Mouse (Mus musculus) T-helper 2 cell (primary cell): ENCODE measurements at regions not wholly inside any gene's neighbourhood (a gene's known extent, or its start where the extent isn't known, plus 50 kb on each side); places are given as distances from the start of the nearest gene placed in this dataset.

ENCODE experiments used
- in situ Hi-C: fragments of 300-600 bp; cut with MboI, MseI; formaldehyde crosslinking; loops from one replicate; pipeline ENCODE4 v1.15.1; 2025; ENCODE audit warnings: high pct_unique_total_duplicates

DNA sequence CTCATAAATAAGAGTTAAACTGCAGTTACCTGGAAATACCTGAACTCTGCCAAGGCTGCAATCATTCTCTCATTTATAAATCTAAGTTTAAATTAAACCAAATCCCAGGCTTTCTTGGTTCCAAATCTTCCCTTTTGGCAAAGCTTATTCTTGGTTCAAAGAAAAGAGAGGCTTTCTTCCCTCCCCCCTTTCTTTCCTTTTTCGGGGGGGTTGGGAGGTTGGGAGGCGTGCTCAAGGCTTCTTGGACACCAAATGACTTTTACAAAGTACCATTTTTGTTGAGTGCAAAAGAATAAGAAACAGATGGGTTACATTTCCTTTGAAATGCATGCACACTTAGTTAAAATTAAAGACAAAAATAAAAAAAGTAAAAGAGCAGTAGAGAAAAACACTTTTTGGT is 105.4 kb upstream of the Mroh9 start:
- in situ Hi-C loops, result no loop called here

DNA sequence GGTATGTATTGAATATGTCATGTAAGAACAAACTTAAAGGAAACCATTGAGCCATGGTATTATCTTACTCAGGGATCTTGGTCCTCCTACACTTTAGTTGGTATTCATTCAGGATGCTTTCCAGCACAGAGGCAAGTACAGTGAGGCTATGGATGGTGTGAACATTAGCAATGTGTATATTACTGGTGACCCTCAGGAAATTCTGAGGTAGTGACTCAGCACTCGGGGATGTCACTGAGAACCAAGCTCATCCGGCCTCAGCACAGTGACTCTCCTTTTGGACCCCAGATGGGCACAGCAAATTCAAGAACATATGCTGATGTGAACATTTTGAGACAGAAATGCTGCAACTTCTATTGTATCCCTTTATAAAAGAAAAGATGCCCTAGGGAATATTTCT is 96.4 kb upstream of the Mroh9 start:
- in situ Hi-C loops, result no loop called here

DNA sequence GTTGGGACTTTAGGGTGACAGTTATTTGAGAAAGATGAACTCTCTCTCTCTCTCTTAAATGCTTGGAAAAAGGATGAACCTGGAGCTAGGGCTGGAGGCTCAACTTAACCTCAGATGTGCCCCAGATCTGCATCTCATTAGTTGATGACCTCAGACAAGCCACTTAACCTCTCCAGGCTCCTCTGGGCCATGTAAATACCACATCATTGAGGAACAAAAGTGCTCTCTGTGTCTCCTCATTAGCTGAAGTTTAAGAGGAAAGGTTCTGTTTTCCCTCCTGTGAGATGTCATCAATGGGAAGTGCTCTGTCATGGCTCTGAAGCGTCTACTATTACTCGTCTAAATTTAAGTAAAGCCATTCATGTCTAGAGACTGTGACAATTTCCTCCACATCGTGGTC is 91.5 kb upstream of the Mroh9 start:
- in situ Hi-C loops, result no loop called here

GRCm38 (mm10) chr1:163167051-163167450 is 81.6 kb upstream of the Mroh9 start:
- in situ Hi-C loops, result loop anchor here (25.0 kb wide), 1 partner anchor 745 kb away; no protein-coding TSS in a partner anchor

- in situ Hi-C loops, result loop anchor here (25.0 kb wide), 1 partner anchor 749 kb away; no protein-coding TSS in a partner anchor
Measured at GRCm38 (mm10) chr1:163163636-163164035, 78.2 kb upstream of the Mroh9 start.

GRCm38 (mm10) chr1:163159911-163160310 is 74.4 kb upstream of the Mroh9 start:
- in situ Hi-C loops, result loop anchor here (25.0 kb wide), 1 partner anchor 752 kb away; no protein-coding TSS in a partner anchor

- in situ Hi-C loops, result loop anchor here (25.0 kb wide), 1 partner anchor 754 kb away; no protein-coding TSS in a partner anchor
Measured at GRCm38 (mm10) chr1:163158491-163158890, 73.0 kb upstream of the Mroh9 start.

DNA sequence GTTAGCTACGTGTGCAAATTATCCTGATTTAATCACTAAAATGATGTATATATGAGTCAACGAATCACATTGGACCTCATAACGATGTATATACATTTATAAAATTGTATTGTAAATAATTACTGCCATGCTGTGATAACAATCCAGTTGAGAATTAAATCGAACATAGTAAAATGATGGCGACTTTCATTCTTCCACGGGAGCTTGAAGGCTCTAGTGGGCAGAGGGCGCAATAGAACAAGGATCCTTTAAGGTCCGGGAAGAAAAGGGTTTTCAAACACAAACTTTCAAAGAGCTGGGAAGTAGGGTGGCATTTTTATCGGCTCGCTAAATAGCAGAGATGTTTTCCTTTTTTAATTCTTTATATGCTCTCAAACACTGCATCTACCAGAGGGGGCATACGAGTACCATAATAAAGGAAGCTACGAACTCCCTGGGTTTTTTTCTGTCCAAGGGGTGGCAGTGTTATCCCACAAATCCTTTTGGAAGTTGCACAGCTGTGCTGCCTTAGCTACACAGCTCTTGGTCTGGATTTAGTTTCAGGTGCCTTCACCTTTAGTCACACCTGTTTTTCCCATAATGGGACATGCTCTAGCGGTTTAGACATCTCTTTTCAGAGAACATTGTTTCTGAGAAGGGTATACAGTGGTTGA is 64.9 kb upstream of the Mroh9 start:
- in situ Hi-C loops, result loop anchor here (25.0 kb wide), 1 partner anchor 762 kb away; no protein-coding TSS in a partner anchor

GRCm38 (mm10) chr1:163146641-163147040 is 61.2 kb upstream of the Mroh9 start:
- in situ Hi-C loops, result no loop called here

- in situ Hi-C loops, result no loop called here
Measured at GRCm38 (mm10) chr1:163143113-163143512, 57.6 kb upstream of the Mroh9 start.

DNA sequence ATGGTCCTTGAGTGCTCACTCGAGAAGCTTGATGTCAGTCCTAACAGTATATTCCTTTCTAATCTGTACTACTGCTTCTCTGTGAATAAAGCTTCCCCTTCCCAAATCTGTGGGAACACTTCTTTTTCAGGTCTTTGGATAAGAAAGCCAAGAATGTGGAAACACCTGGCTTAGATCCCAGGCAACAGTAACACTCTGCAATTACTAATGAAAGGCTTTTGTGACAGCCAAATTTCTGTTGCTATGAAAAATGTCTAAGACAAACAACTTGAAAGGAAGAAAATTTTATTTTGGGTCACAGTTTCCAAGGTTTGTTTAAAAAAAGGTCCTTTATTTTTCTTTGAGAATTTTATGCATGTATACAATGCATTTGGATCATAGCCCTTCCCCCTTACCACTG is 56.0 kb upstream of the Mroh9 start:
- in situ Hi-C loops, result no loop called here

- in situ Hi-C loops, result no loop called here
Measured at GRCm38 (mm10) chr1:163138179-163138578, 52.7 kb upstream of the Mroh9 start.
